Mouse (Mus musculus) C2C12 (cell line): ENCODE results near the gene Csmd2.

Experiments used
- CEBPB ChIP-seq: IDR thresholded peaks from one replicate; pipeline ENCODE4 v1.6.1; 2011; ENCODE audit warnings: low read depth, mild to moderate bottlenecking, control low read depth, moderate library complexity
- CTCF ChIP-seq: IDR thresholded peaks from one replicate; pipeline ENCODE4 v1.5.1; 2011; ENCODE audit not compliant: control insufficient read depth, insufficient read depth, insufficient read length
- MAX ChIP-seq: IDR thresholded peaks from one replicate; pipeline ENCODE4 v1.6.1; 2011; ENCODE audit warnings: mild to moderate bottlenecking, control low read depth
- MYOG ChIP-seq: IDR thresholded peaks from one replicate; pipeline ENCODE4 v1.6.1; 2011; ENCODE audit not compliant: control insufficient read depth, insufficient read length; ENCODE audit errors: extremely low read depth
- USF1 ChIP-seq: IDR thresholded peaks from one replicate; pipeline ENCODE4 v1.6.1; 2011; ENCODE audit warnings: low read depth, mild to moderate bottlenecking, control low read depth, moderate library complexity

- TF ChIP-seq CTCF = no peak
- no peak for TF ChIP-seq USF1
- TF ChIP-seq MAX = no peak
- TF ChIP-seq CEBPB = no peak
- TF ChIP-seq MYOG = no peak
Measured at GRCm38 (mm10) chr4:127999281-127999680, 11.6 kb downstream of the Csmd2 start.
